Mouse (Mus musculus): ENCODE measurements around the gene Zfpl1. TPM values are rescaled to one million over a fixed set of nuclear protein-coding genes. Genes with fewer than 3 reads are reported as not detected.
A peak's percentile ranks its signal among the peaks of the same experiment; 100 is the strongest.
"Not testable (repeated sequence)": the region's sequence is repeated elsewhere in the genome, so short reads cannot be mapped to it uniquely, and the experiment has no call there.

The Zfpl1 gene
- 10 to 100 TPM; 41.8 to 45.8 TPM for total RNA-seq (2021)
- long read RNA-seq, experiment 1, transcript Zfpl1-201 (8 exons, 1,287 nt): minor isoform, 10 of 39 reads
- long read RNA-seq, experiment 1, transcript Zfpl1-208 (8 exons, 922 nt): major isoform, 21 of 39 reads
- long read RNA-seq, experiment 1, partial matches to known transcripts: 4 of 39 reads
- long read RNA-seq, experiment 1, other reads (novel, unspliced or antisense): 4 of 39 reads
- long read RNA-seq, experiment 2, transcript Zfpl1-208 (8 exons, 922 nt): major isoform, 17 of 36 reads
- long read RNA-seq, experiment 2, partial matches to known transcripts: 12 of 36 reads
- long read RNA-seq, experiment 2, other reads (novel, unspliced or antisense): 4 of 36 reads

DNA sequence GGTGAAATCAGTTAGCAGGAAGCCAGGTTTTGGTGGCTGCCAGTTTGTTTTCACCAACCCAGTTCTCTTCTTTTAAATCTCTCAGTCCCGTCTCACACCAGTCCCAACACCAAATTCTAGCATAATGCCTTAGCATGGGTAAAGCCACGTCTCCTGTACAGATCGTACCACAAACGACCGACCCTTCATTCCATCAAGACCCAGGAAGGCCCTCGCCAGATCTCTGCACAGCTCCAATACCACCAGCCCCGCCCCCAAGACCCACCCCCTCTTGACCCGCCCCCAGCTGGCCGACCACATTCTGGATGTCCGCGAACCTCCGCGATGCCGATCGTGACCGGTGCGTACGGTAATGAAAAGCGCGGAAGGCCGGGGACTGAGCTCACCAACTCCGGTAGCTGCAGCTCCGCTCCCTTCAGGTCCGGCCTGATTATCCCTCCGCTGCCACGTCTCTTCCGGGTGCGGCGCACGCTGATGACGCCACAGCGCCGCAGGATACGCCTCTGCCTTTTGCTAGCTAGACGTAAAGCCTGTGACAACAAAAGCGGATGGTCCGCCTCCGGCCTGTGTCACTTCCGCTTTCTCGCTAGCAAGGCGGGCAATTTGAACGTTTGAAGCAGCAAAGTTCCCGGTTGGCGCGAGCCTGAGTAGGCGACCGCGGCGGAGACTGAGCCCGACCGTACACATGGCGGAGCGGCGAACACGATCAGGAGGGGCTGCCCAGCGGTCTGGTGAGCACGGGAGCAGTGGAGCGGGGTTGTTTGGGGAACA, at the start of gene Zfpl1, which contains the start of gene Cdca5:
Gene Zfpl1, minus strand, starts transcription at position 479 of the 771 bp plus-strand sequence.
Gene Cdca5, plus strand, starts transcription at position 506 of the 771 bp plus-strand sequence.
- intact Hi-C loops (cut with DNase I): loop anchor here (2.0 to 10.0 kb wide), 3 partner anchors 24 to 250 kb away; partner anchors contain the start of genes Men1, Sac3d1 and Znhit2
- Histone ChIP-seq H3K4me3 (peak within 1 kb of the TSS; percentile 70), H3K27ac (peak within 1 kb of the TSS; percentile 22; the same call in 1 of the 2 replicates)
- DNase-seq (ENCODE audit: extremely low spot score in 1 of 2, low spot score in 2 of 2): peak; percentile 94 to 97
- TF ChIP-seq CTCF (IDR thresholded peaks at IDR 0.05): no peak; the same call in 1 of the 2 replicates

DNA sequence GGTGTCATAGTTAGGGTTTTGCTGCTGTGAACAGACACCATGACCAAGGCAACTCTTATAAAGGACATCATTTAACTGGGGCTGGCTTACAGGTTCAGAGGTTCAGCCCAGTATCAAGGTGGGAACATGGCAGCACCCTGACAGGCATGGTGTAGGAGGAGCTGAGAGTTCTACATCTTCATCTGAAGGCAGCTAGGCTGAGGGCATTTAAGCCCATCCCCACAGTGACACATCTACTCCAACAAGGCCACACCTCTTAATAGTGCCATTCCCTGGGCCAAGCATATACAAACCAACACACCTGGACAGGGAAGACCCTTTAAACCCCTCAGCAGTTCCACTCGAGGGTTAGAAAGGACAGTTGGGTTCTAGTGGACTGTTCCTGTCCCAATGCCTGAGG, 48.4 kb upstream of the Zfpl1 start:
- intact Hi-C loops (cut with DNase I); H3K4me3 ChIP-seq; DNase-seq (ENCODE audit: extremely low spot score in 1 of 2, low spot score in 2 of 2); H3K27ac ChIP-seq: not testable (repeated sequence)

DNA sequence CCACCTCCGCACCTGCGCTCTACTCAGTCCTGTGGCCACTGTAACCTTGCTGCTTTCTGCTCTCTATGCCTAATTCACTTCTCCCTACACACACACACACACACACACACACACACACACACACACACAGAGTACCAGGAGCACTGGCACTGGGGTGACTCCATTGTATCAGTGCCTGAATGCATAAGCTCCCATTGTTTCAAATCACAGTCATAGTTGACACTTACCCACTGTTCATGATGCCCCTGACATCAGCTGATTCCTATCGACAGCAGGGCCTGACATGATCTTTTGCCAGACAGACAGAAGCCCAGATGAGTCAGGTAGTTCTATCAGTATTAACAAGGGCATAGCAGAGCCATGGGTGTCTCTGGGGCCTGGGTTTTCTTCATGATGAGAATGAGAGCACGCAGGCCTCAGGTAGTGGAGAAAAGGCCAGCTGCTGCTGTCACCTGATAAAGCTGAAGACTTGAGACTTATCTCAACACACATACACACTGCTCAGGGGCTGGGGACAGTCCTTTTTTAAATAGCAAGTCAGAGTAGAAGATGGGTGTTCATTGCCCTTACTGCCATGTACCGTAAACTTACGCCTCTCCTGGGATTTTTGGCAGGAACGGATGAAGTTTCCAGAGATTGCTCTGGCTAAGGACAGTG, 47.5 kb upstream of the Zfpl1 start:
- DNase-seq (ENCODE audit: extremely low spot score in 1 of 2, low spot score in 2 of 2): no peak
- no peak for TF ChIP-seq CTCF (IDR thresholded peaks at IDR 0.05)
- H3K27ac ChIP-seq: peak overlapping the region; percentile 40; the same call in 1 of the 2 replicates
- intact Hi-C loops (cut with DNase I): no loop called here
- H3K4me3 ChIP-seq: no peak overlapping the region

DNA sequence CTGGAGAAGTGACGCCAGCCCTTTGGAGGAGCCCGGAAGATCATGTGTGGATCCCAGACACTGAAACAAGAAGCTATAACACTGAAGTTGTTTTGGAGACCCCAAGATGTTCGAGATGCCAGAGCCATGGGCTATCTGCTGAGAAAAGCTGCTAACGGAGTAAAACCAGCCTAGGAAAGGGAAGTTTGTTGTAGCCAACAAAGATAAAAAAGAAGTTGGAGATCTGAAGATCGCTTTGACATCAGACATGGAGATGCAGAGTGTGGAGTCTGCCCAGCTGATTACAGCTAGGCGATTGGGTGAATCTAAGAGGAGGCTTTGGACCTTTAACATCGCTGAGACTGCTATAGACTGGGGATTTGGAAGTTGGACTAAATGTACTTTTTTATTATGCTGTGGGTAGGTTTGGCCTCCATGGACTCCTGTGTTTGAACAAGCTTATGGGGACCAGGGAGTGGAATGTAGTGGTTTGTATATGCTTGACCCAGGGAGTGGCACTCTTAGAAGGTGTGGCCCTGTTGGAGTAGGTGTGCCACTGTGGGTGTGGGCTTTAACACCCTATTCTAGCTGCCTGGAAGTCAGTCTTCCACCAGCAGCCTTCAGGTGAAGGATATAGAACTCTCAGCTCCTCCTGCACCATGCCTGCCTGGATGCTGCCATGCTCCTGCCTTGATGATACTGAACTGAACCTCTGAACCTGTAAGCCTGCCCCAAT, 45.8 kb upstream of the Zfpl1 start:
- H3K27ac ChIP-seq; DNase-seq (ENCODE audit: extremely low spot score in 1 of 2, low spot score in 2 of 2); H3K4me3 ChIP-seq; intact Hi-C loops (cut with DNase I): not testable (repeated sequence)

DNA sequence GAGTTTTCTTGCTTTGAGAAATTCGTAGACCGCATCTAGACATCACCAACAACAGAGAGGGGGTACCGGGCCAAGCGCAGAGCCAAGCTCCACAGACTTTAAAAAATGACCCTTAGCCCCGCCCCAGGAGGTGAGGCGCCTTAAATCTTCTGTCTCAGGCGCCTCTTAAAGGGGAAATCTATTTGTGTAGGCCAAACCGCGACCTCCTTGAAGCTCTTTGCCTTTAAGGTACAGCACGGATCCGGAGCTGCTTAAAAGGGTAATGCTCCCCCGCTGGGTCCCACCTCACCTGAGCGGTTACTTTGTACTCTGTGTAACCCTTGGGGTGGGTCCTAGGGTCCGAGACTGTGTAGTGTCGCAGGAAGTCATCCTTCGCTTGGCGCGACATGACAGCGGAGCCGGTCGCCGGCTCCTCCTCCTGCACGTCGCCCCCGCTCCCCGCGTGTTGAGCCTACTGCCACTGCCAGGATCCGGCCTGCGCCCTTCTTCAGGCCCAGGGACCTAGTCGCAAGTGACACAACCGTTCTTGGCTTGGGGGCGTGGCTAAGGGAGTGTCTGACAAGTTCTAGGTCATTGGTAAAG, 43.1 kb upstream of the Zfpl1 start, which contains the start of gene Snx15:
Gene Snx15, minus strand, starts transcription at position 545 of the 582 bp plus-strand sequence.
- Histone ChIP-seq H3K4me3 (peak within 1 kb of the TSS; percentile 65), H3K27ac (peak within 1 kb of the TSS; percentile 97)
- TF ChIP-seq CTCF (IDR thresholded peaks at IDR 0.05): no peak
- intact Hi-C loops (cut with DNase I): loop anchor here (1.0 to 5.0 kb wide), 3 partner anchors 10 to 163 kb away; partner anchors contain the start of genes Pola2, Sac3d1 and Syvn1
- peak; percentile 92 for DNase-seq (ENCODE audit: extremely low spot score in 1 of 2, low spot score in 2 of 2)

DNA sequence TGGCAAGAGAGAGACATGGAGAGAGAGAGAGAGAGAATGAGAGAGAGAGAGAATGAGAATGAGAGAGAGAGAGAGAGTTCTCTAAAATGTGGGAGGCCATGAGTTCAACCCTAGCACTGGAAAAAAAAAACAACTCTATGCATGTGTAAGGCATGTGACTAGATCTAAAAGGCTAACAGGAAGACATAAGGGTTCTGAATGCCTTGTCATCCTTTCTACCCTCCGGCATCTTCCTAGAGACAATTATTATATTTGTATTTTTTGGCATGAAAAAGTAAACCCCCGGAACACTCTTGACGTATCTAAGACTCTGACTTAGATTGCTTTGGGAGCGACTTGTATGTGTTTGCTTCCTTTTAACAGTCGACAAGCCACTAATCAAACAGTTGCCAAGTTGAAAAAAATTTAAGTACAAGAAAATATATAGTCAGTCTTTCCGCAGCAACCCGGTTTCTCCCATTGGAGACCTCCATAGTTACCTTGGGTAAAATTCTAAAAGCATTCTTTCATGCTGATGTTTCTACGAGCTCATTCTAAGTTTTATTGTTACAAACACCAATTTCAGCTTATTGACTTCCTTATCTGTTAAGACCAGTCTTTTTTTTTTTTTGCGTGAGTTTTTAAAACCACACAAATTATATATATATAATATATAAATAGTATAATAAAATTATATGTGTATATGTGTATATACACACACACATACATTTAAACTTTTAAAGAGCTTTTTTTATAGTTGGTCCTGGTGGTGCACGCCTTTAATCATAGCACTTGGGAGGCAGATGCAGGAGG, 42.2 kb upstream of the Zfpl1 start:
- intact Hi-C loops (cut with DNase I): loop anchor here (1.0 to 5.0 kb wide), 3 partner anchors 9 to 162 kb away; partner anchors contain the start of genes Pola2, Sac3d1 and Syvn1
- TF ChIP-seq CTCF (IDR thresholded peaks at IDR 0.05): no peak
- Histone ChIP-seq H3K4me3 (peak overlapping the region; percentile 65), H3K27ac (peak overlapping the region; percentile 97)
- DNase-seq (ENCODE audit: extremely low spot score in 1 of 2, low spot score in 2 of 2): no peak

DNA sequence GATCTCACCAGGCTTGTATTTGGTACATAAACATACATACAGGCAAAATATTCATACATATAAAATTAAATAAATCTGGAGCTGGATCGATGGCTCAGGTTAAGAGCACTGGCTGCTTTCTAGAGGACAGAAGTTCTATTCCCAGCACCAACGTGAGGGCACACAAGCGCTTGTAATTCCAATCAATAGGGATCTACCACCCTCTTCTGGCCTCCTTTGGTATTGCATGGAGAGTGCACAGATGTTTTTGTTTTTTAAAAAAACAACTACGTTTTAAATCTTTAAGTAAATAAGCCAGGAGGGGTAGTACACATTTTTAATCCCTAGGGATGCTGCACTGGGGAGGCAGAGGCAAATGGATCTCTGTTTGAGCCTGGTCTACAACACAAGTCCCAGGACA, 41.5 kb upstream of the Zfpl1 start:
- no peak overlapping the region for H3K27ac ChIP-seq
- DNase-seq (ENCODE audit: extremely low spot score in 1 of 2, low spot score in 2 of 2): no peak
- peak; percentile 73 for TF ChIP-seq CTCF (IDR thresholded peaks at IDR 0.05)
- intact Hi-C loops (cut with DNase I): loop anchor here (2.0 to 5.0 kb wide), 2 partner anchors 79 to 161 kb away; partner anchors contain the start of genes Pola2 and Syvn1
- no peak overlapping the region for H3K4me3 ChIP-seq

DNA sequence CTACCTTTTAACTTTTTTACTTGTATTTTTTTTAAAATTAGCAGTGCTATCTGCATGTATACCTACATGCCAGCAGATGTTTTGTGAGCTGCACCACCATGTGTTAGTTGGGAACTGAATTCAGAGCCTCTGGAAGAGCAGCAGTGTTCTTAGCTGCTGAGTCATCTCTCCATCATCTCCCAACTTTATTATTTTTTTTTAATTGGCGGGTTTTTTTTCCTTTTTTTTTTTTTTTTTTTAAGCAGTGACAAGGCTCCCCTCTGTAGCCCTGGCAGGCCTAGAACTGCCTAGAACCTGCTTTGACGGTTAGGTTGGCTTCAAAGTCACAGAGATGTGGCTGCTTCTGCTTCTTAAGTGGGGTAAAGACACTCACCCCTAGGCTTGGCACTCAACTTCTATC, 40.1 kb upstream of the Zfpl1 start:
- intact Hi-C loops (cut with DNase I): loop anchor here (5.0 kb wide), 1 partner anchor 78 kb away; the partner anchor contains the start of gene Syvn1
- no peak overlapping the region for H3K4me3 ChIP-seq
- no peak for TF ChIP-seq CTCF (IDR thresholded peaks at IDR 0.05)

DNA sequence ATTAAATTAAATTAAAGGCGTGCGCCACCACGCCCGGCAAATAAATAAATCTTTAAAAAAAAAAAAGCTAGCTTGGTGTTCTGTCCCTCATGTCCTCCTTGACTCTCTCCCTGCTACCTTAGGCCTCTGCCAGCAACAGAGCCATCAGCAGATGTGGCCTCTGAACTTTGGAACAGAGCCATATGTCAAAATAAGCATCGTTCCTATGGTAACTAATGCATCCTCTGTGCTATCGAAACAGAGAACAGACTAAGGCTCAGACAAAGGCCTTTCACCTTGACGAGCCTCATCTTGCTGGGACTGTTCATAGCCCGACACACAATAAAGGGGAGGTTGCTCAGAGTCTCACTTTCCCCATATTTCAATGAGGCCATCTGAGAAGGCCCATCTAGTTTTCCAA, 38.6 kb upstream of the Zfpl1 start:
- no peak for DNase-seq (ENCODE audit: extremely low spot score in 1 of 2, low spot score in 2 of 2)
- H3K4me3 ChIP-seq: no peak overlapping the region
- H3K27ac ChIP-seq: no peak overlapping the region
- no peak for TF ChIP-seq CTCF (IDR thresholded peaks at IDR 0.05)
- intact Hi-C loops (cut with DNase I): no loop called here

More for the DNA sequence above, 40.1 kb upstream of the Zfpl1 start:
- H3K27ac ChIP-seq: no peak overlapping the region
- no peak for DNase-seq (ENCODE audit: extremely low spot score in 1 of 2, low spot score in 2 of 2)

DNA sequence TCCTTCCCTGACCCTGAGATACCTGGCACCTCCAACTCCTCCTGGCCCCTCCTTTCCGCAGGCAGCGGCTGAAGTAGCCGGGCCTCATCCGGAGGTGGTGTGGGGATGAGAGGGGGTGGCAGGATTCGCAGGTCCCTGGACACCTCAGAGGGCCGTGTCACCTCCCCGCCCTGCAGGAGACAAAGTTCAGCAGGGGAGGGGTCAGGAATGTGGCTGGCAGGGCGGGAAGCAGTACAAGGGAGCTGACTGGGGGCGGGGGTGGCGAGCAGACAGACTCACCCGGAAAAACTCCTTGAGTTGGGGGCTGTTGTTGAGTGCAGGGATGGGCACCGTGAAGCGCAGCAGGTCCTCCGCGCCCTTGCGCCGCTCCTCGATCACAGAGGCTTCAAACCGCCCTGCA, 37.0 kb upstream of the Zfpl1 start:
- intact Hi-C loops (cut with DNase I): no loop called here
- DNase-seq (ENCODE audit: extremely low spot score in 1 of 2, low spot score in 2 of 2): no peak

More for the DNA sequence above, 37.0 kb upstream of the Zfpl1 start:
- H3K27ac ChIP-seq: no peak overlapping the region
- TF ChIP-seq CTCF (IDR thresholded peaks at IDR 0.05): no peak
- H3K4me3 ChIP-seq: no peak overlapping the region

All from left cerebral cortex, adult 2 months (tissue).